Mouse (Mus musculus) embryonic fibroblast, embryonic 13.5 days (primary cell): ENCODE data around the gene Btbd18. TPM values are rescaled to one million over a fixed set of nuclear protein-coding genes. Genes with fewer than 3 reads are reported as not detected.
"Not testable (repeated sequence)": the region's sequence is repeated elsewhere in the genome, so short reads cannot be mapped to it uniquely, and the experiment has no call there.

ENCODE experiments used
- H3K27ac ChIP-seq: 2 replicates; pipeline ENCODE4 v1.5.1; 2012; ENCODE audit warnings: low read length, control low read depth, inconsistent platforms; ENCODE audit not compliant: insufficient read depth
- H3K4me1 ChIP-seq: 2 replicates; pipeline ENCODE4 v1.6.1; 2011; ENCODE audit warnings: low read length; ENCODE audit not compliant: control insufficient read depth, insufficient read depth
- H3K4me3 ChIP-seq: 2 replicates; pipeline ENCODE4 v1.5.1; 2011; ENCODE audit warnings: mild to moderate bottlenecking, control low read depth, low read length; ENCODE audit not compliant: insufficient read depth
- CTCF ChIP-seq: IDR thresholded peaks from 2 replicates; pipeline ENCODE4 v1.5.1; 2011; ENCODE audit warnings: mild to moderate bottlenecking, control low read depth, low read length, moderate library complexity, borderline replicate concordance; ENCODE audit not compliant: insufficient read depth
- POLR2A ChIP-seq: IDR thresholded peaks from 2 replicates; pipeline ENCODE4 v1.6.1; 2011; ENCODE audit warnings: low read depth, mild to moderate bottlenecking, control low read depth, low read length, moderate library complexity
- polyA plus RNA-seq: library from polyadenylated mRNA; stranded (reverse); fragments of >200 nt; gene quantifications from 2 replicates; pipeline ENCODE4 v1.2.4, GENCODE M21; 2011; ENCODE audit warnings: low read depth; ENCODE audit not compliant: missing spikeins, insufficient read length

The Btbd18 gene
- polyA plus RNA-seq, 1 experiment, result not detected

DNA sequence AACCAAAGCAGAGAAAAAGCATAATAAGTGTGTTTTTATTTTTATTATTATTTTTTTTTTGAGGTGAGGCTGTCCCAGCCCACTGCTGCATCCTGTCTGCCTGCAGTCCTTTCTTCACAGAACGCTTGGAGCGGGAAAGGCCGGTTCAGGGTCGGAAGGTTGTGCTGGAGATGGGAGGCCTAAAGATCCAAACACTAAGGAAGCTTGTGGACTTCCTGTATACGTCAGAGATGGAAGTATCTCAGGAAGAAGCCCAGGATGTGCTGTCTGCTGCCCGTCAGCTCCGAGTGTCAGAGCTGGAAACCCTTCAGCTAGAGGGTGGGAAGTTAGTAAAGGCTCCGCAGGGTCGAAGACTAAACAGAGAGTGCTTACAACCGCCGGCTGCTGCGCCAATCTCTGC, 7.2 kb downstream of the Btbd18 start:
- no peak for TF ChIP-seq POLR2A
- no peak for TF ChIP-seq CTCF
- Histone ChIP-seq H3K4me1 (peaks cover 3% of the 10 kb centered on the region), H3K27ac (no peak overlapping the region), H3K4me3 (no peak overlapping the region)

DNA sequence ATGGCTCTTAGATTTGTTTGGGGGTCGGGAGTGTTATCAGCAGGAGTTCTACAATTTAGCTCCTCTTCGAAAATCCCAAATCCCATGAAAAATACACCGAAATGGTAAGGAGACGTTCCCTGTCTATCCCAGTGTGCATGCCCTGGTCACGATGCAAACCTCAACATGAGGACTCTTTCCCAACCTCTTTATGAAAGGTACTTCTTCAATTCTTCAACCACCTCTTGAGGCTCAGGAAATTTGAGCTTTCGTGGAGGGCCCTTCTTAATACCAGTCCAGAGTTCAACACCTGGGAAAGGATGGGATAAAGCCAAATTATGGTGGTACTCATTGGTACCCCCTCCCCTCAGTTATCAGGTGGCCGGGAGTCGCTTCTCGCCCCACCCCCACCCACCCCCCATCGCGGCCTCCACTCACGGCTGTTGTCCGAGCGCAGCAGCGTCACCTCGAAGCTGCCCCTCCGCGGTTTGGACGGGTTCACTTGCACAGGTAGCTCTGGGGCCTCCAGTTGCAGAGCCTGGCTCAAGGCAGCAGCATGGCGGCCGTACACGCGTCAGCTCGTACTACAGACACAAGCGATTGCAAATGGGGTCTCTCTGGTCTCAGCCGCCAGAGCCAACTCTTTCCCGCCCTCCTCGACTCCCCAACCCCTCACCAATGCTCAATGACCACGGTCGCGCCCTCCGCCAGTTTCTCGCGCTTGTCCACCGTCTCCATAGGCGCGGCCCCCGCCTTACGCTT, 11.1 kb downstream of the Btbd18 start:
- H3K27ac ChIP-seq, result no peak overlapping the region
- TF ChIP-seq CTCF (no peak), POLR2A (no peak)
- peaks cover 3% of the 10 kb centered on the region for H3K4me1 ChIP-seq
- peak overlapping the region; percentile 89 for H3K4me3 ChIP-seq

DNA sequence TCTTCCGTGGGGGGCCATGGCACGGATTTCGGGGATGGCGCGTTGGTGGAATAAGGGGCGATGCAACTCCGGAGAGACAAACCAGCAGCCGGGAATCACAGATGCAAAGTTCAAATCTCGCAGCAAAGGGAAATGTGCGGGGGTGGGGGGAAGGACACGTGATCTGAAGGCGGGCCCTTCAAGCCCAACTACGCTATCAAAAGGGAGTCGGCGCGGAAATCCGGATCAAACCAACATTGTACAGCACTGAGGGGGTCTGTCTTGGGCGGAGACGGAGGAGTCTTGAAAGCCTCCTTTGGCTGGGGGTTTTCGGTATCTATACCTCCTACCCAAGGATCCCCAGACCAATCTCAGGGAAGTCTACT, 11.7 kb downstream of the Btbd18 start, which contains the start of gene Selenoh:
Gene Selenoh, minus strand, starts transcription at position 202 of the 365 bp plus-strand sequence.
- TF ChIP-seq CTCF (no peak), POLR2A (peak; percentile 63)
- Histone ChIP-seq H3K27ac (peak within 1 kb of the TSS; percentile 69), H3K4me3 (peak within 1 kb of the TSS; percentile 89), H3K4me1 (peaks cover 3% of the 10 kb centered on the region)

DNA sequence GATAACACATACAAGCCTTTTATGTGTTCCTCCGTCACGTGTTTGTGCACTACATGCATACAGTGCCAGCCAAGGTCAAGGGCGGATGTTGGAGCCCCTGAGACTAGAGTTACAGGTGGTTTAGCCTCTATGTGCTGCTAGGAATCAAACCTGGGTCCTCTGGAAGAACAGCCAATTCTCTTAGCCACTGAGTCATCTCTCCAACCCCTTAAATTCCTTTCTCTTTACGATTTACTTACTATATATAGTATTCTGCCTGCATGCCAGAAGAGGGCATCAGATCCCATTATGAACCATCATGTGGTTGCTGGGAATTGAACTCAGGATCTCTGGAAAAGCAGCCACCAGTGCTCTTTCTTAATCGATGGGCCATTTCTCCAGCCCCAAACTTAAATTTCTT, 12.7 kb downstream of the Btbd18 start:
- not testable (repeated sequence) for H3K4me3 ChIP-seq, H3K27ac ChIP-seq, H3K4me1 ChIP-seq

DNA sequence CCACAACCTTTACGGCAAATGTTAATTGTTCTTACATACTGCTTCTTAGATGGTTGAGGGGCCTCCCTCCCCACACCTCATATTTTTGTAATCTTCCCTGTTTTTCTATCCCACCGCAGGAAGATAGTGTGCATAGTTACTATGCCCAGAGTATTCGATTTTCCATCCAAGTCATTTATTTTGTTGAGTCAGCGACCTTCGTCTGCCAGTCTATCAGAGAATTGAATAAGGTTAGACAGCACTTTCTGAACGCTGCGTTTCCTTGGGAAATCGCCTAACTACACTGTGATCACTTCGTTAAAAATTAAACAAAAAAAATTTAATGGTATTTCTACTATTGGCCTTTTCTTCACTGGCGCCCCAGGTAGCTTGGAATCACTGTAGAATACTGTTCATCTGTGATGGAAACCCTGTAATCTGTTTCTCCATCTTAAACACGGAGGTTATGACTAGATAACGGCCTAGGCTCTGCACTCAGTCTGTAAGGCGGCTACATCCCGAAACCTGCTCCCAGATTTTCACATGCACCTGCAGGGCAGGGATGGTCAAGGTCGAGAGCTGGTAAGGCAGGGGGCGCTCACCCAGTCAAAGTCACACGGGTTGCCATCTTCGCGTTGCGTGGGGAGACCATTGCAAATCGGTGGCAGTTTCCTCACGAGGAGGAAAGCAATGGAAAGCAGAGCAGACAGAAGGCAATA, 18.5 kb downstream of the Btbd18 start:
- Histone ChIP-seq H3K27ac (no peak overlapping the region), H3K4me3 (peak overlapping the region; percentile 81), H3K4me1 (peaks cover 5% of the 10 kb centered on the region; the same call in 1 of the 2 replicates)
- TF ChIP-seq POLR2A (no peak), CTCF (peak; percentile 52; the same call in 1 of the 2 replicates)

DNA sequence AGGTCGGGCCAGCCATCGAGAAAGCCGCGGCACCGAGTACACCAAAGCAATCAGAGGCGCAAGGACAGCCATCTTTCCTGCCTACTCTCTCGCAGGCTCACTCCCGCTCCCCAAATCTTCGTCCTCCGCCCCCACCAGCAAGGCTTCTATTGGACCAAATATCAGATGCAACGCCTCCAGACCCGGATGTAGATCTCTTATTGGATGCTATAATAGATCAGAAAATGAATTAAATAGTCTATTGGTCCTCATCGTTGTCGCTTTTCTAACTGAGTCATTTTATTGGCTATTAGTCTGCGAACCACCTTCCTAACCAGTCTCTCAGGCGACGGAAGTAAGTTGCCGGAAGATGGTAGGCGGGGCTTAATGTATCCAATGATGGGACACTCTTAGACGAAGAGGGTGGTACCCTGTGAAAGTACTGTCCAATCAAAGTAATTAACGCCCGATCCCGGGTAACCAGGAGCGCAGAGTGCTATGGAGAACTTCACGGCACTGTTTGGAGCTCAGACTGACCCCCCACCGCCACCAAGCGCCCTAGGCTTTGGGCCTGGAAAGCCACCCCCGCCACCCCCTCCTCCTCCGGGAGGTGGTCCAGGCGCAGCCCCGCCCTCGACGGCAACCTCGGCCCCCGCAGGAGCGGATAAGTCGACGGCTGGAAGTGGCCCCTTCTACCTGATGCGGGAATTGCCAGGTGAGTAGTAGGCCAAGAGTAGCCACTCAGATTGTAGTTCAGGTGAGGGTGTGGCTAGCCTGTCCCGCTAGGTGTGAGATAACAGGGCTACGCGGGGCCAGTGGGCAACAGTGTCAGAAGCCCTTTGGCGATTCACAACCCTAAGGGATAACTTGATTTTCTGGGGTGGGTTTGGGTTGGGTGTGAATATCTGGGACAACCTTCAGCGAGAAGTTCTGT, 19.3 kb downstream of the Btbd18 start, which contains the start of the genes Gm28635 and Med19:
Gene Gm28635, minus strand, starts transcription at position 74 of the 913 bp plus-strand sequence.
Gene Med19, plus strand, starts transcription at position 435 of the 913 bp plus-strand sequence.
- Histone ChIP-seq H3K4me1 (peaks cover 5% of the 10 kb centered on the region; the same call in 1 of the 2 replicates), H3K27ac (no peak within 1 kb of the TSS), H3K4me3 (peak within 1 kb of the TSS; percentile 100)
- TF ChIP-seq CTCF, result no peak
- TF ChIP-seq POLR2A, result peak; percentile 64; the same call in 1 of the 2 replicates

DNA sequence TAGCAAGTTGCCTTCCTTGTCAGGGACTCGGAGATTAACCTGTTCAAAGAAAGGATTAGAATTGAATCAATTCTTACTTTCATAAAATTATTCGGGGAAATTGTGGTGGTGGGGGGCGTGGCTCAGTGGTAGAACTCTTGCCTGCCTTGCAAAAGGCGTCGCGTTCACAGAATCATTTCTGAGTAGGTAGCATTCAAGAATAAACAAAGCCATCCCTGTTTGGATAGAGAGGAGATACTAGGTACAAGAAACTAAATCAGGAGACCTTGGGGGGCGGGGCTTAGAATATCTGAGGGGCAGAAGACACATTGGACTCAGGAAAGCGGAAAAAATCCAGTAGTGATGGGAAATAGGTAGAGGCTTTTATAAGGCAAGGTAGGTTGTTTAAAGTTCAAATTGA, 20.1 kb downstream of the Btbd18 start, which contains the start of gene Tmx2:
Gene Tmx2, minus strand, starts transcription at position 125 of the 400 bp plus-strand sequence.
- peak within 1 kb of the TSS; percentile 100 for H3K4me3 ChIP-seq
- H3K27ac ChIP-seq, result no peak within 1 kb of the TSS
- H3K4me1 ChIP-seq, result peaks cover 5% of the 10 kb centered on the region; the same call in 1 of the 2 replicates
- TF ChIP-seq CTCF (no peak), POLR2A (no peak)

DNA sequence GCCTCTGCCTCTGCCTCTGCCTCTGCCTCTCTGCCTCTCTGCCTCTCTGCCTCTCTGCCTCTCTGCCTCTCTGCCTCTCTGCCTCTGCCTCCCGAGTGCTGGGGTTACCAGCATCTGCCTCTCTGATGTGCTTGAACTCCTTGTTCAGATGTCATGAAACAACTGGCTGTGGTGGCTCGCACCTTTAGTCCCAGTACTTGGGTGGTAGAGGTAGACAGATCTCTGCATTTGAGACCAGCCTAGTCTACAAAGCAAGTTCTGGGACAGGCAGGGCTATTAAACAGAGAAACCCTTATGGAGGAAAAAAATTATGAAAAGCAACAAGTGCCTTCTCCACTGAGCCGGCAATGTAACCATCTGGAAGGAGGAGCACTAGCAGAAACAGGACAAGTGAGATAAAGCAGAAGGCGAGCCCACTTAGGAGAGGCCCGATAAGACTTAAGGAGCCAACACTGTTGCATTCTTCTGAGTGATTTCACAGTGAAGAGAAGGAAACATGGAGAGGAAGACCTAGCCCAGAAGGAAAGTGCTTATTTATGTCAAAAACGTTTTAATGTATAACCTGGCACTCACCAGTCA, 23.8 kb downstream of the Btbd18 start:
- no peak overlapping the region for H3K4me3 ChIP-seq
- H3K27ac ChIP-seq, result no peak overlapping the region
- TF ChIP-seq CTCF, result no peak
- TF ChIP-seq POLR2A, result no peak
- no peaks in the 10 kb centered on the region for H3K4me1 ChIP-seq

DNA sequence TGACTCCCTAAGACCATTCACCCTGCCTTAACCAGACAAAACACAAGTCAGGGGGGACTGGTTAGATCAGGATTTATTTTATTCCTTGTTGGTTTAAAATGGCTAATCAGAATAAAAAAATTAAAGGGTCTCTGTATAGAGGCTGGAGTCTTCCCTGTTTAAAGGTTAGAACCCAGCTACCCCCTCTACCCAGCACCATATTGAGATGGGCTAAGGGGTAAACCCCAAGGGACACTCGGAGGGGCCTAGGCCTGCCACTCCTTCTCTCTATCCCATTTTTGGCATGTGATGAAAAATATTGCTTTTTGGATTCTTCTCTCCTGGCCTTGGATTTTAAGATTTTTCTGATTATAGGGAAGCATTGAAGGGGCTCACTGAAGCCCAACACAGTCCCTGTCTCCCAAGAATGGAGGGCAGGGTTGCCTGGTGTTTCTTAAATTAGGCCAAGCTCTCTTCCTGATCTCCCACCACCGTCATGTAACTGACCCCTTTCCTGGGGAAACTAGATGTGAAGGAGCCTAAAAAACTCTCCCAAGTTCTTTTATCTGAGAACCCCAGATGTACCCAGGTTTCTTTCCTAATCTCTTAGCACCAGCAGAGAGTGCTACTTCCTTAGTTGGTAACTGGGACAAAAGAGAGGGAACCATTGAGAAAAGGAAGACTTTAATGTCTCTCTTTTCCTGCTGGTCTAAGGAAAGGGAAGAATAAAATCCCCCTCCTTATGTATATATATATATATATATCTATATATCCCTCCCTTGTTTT, 29.4 kb downstream of the Btbd18 start:
- TF ChIP-seq POLR2A (no peak), CTCF (no peak)
- Histone ChIP-seq H3K4me3 (no peak overlapping the region), H3K27ac (no peak overlapping the region), H3K4me1 (no peaks in the 10 kb centered on the region)
